Mouse (Mus musculus) intestine, postnatal 0 days (tissue): ENCODE data around the gene Slc25a39. TPM values are rescaled to one million over a fixed set of nuclear protein-coding genes. Genes with fewer than 3 reads are reported as not detected.

Experiments used
- ATAC-seq: fragments of 200-750 bp; cut with Nextera tagmentation; 2 replicates; pipeline ENCODE4 v1.8.0; 2017; ENCODE audit warnings: mild to moderate bottlenecking, moderate TSS enrichment, moderate library complexity
- H3K27ac ChIP-seq: fragments of 300-500 bp; sonication (generic); 2 replicates; pipeline ENCODE4 v1.5.1; 2014; ENCODE audit warnings: mild to moderate bottlenecking, low read depth, low read length, moderate library complexity
- H3K27me3 ChIP-seq: fragments of 300-500 bp; sonication (generic); replicated peaks from 2 replicates; pipeline ENCODE4 v1.6.1; 2014; ENCODE audit warnings: low read length, mixed read lengths; ENCODE audit not compliant: control insufficient read depth, insufficient read depth
- H3K36me3 ChIP-seq: fragments of 300-500 bp; sonication (generic); 2 replicates; pipeline ENCODE4 v1.6.1; 2014; ENCODE audit warnings: mild to moderate bottlenecking, moderate library complexity; ENCODE audit not compliant: control insufficient read depth, insufficient read depth
- H3K4me1 ChIP-seq: fragments of 300-500 bp; sonication (generic); replicated peaks from 2 replicates; pipeline ENCODE4 v1.6.1; 2014; ENCODE audit warnings: antibody characterized with exemption, low read length, mixed read lengths; ENCODE audit not compliant: control insufficient read depth, insufficient read depth
- H3K4me2 ChIP-seq: fragments of 300-500 bp; sonication (generic); replicated peaks from 2 replicates; pipeline ENCODE4 v1.6.1; 2014; ENCODE audit warnings: low read depth, mild to moderate bottlenecking, moderate library complexity
- H3K4me3 ChIP-seq: fragments of 300-500 bp; sonication (generic); 2 replicates; pipeline ENCODE4 v1.5.1; 2014; ENCODE audit warnings: low read depth, low read length
- H3K9ac ChIP-seq: fragments of 300-500 bp; sonication (generic); 2 replicates; pipeline ENCODE4 v1.6.1; 2014; ENCODE audit warnings: mild to moderate bottlenecking, low read depth, low read length
- H3K9me3 ChIP-seq: fragments of 300-500 bp; sonication (generic); 2 replicates; pipeline ENCODE4 v1.6.1; 2016; ENCODE audit warnings: mixed run types; ENCODE audit not compliant: control insufficient read depth
- CTCF ChIP-seq: sonication (generic); IDR thresholded peaks from 2 replicates; pipeline ENCODE4 v1.5.1; 2016; ENCODE audit warnings: low read depth, mild to moderate bottlenecking, control low read depth, antibody characterized with exemption, moderate library complexity
- WGBS: fragments of 180-500 bp; shearing (Covaris S2); extraction: QIAGEN DNeasy Blood & Tissue Kit; methylation state at CpG from one replicate; pipeline ENCODE4 v1.1.7; 2014; 5-methylcytosine and 5-hydroxymethylcytosine counted together
- microRNA-seq: library from miRNA; unstranded; fragments of <30 nt; microRNA quantifications from one replicate; pipeline ENCODE4, GENCODE M21; 2016
- polyA plus RNA-seq: library from polyadenylated mRNA; unstranded; fragments of >200 nt; fragmentation: Nextera tagmentation; extraction: Ambion mirVana; gene quantifications from 2 replicates; pipeline ENCODE4 v1.2.1, GENCODE M21; 2015

Gene Slc25a39
- polyA plus RNA-seq, 1 experiment from 2014 or later = 296 TPM

DNA sequence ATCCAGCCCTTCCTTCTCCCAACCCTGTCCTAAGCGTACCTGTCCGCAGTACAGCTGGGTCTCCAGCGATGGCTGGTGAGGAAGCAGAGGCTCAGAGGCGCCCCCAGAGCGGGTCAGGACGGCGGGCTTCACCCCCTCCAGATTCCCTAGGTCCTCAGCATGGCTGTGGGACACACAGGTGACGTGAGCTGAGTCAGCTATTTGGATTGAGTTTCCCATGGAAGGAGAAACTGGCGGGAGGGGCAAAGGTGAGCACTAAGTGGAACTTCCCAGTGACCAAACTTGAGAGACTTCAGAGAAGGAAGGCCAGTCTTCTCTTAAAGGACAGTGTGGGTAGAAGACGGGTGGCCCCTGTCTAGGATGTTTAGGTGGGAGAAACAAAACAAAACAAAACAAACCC, 49.4 kb downstream of the Slc25a39 start:
- no peak overlapping the region for H3K4me3 ChIP-seq
- H3K27me3 ChIP-seq = 0 out of 2 replicates have a peak, but pooled peaks cover 3% of the 10 kb centered on the region
- no peak overlapping the region for H3K27ac ChIP-seq
- H3K36me3 ChIP-seq = no peaks in the 10 kb centered on the region
- H3K9ac ChIP-seq = no peak overlapping the region
- ATAC-seq = no peak
- no peak for TF ChIP-seq CTCF
- no peaks in the 10 kb centered on the region for H3K9me3 ChIP-seq
- WGBS = 63% methylated on average over 10 of the region's 10 CpGs
- H3K4me2 ChIP-seq = no peak overlapping the region
- H3K4me1 ChIP-seq = no peaks in the 10 kb centered on the region

DNA sequence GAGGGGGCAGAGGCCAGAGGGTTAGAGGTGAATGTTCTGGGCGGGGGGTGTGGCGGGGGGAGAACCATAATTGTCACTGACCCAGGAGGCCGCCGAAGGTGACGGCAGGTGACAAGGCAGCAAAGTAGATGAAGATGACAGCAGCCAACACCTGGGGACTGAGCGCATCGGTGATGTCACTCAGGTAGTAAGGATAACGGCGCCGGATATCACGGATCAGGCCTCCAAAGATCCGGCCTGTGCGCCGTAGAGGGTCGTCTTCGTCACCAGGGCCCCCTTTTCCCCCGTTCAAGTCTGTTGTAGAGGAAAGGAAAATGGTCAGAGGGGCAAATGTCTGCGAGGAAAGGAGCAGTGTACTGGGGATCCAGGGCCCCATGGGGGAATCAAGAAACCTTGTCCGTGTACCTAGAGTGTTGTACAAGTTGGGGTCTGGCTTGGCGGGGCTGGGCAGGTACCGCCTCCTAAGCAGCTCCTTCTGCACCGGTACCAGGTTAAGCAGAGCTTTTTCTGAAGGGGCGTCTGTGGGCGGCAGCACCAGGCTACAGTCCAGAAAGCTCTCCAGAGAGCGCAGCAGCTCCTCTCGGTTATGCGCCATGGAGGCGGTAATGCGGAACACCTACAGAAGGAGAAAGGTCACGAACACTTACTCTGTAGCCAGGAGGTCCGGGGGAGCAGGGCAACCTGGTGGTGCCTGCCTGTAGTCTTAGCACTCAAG, 51.0 kb downstream of the Slc25a39 start:
- WGBS = 58% methylated on average over 31 of the region's 31 CpGs
- ATAC-seq = no peak

DNA sequence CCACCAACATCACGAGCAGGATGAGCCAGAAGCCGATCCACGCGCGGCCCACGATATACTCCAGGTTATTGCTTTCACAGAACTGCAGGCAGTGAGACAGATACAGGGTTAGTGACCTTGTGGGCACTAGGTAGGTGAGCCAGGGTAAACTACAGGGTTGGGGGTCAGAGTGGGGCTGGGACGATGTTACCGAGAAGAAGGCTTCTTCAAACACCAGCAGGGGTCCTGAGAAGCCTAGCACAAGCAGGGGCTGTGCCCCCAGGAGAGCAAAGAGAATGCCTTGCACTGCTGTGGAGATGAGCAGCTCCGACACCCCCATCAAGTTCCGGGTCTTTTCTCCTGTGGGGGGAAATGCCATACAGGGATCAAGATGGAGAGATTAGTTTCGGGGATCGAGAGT, 51.6 kb downstream of the Slc25a39 start:
- no peak overlapping the region for H3K4me2 ChIP-seq
- no peaks in the 10 kb centered on the region for H3K9me3 ChIP-seq
- H3K4me3 ChIP-seq = no peak overlapping the region
- no peak overlapping the region for H3K27ac ChIP-seq
- H3K4me1 ChIP-seq = no peaks in the 10 kb centered on the region
- no peak for ATAC-seq
- no peak for TF ChIP-seq CTCF
- WGBS = 78% methylated on average over 12 of the region's 12 CpGs
- H3K9ac ChIP-seq = no peak overlapping the region
- H3K36me3 ChIP-seq = no peaks in the 10 kb centered on the region
- 0 out of 2 replicates have a peak, but pooled peaks cover 3% of the 10 kb centered on the region for H3K27me3 ChIP-seq

More for the DNA sequence above, 51.0 kb downstream of the Slc25a39 start:
- H3K9ac ChIP-seq = no peak overlapping the region
- TF ChIP-seq CTCF = no peak
- no peaks in the 10 kb centered on the region for H3K36me3 ChIP-seq
- H3K9me3 ChIP-seq = no peaks in the 10 kb centered on the region
- H3K27me3 ChIP-seq = 0 out of 2 replicates have a peak, but pooled peaks cover 3% of the 10 kb centered on the region
- H3K4me2 ChIP-seq = no peak overlapping the region
- no peaks in the 10 kb centered on the region for H3K4me1 ChIP-seq
- no peak overlapping the region for H3K27ac ChIP-seq
- no peak overlapping the region for H3K4me3 ChIP-seq

DNA sequence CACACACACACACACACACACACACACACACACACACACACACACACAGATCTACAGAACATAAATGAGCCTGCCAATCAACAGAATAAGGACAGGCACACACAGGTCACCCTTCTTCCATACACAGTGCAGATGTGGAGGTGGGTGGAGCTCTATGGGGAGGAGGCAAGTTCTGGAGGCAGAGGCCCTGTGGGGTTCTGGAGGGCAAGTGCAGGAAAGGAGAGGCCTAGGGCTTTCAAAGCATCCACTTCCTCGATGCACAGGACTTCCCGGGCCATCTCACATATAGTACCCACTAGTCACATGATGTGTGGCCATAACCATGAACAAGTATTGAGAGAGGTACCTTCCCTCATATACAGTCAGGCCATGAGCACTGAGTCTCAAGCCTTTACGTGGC, 52.2 kb downstream of the Slc25a39 start:
- 0 out of 2 replicates have a peak, but pooled peaks cover 3% of the 10 kb centered on the region for H3K27me3 ChIP-seq
- H3K27ac ChIP-seq = no peak overlapping the region
- no peaks in the 10 kb centered on the region for H3K4me1 ChIP-seq
- H3K4me3 ChIP-seq = no peak overlapping the region
- H3K9me3 ChIP-seq = no peaks in the 10 kb centered on the region
- no peak for TF ChIP-seq CTCF
- WGBS = 63% methylated on average over 3 of the region's 3 CpGs
- no peak for ATAC-seq
- H3K36me3 ChIP-seq = no peaks in the 10 kb centered on the region
- no peak overlapping the region for H3K9ac ChIP-seq
- H3K4me2 ChIP-seq = no peak overlapping the region

DNA sequence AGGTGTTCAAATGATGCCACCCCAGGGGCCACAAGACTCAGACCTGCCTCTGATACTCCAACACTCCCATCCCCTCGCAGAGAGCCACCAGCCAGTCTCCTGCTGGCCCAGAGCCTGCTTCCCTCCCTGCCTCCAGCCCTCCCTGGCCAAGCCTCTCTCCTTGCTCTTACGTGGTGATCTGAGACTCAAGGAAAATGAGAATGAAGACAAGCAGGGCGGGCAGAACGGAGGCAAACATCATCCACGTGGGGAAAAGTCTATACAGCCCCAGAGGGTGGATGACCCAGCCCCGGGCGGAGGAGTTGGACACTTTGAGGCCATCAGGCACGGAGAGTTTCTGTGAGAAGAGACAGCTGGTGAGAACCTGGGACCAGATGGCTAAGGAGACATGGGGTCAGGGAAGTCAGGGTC, 54.7 kb downstream of the Slc25a39 start:
- H3K9ac ChIP-seq = no peak overlapping the region
- H3K36me3 ChIP-seq = no peaks in the 10 kb centered on the region
- no peaks in the 10 kb centered on the region for H3K4me1 ChIP-seq
- no peak overlapping the region for H3K27ac ChIP-seq
- ATAC-seq = no peak
- 0 out of 2 replicates have a peak, but pooled peaks cover 3% of the 10 kb centered on the region for H3K27me3 ChIP-seq
- WGBS = 26% methylated on average over 8 of the region's 8 CpGs
- no peak for TF ChIP-seq CTCF
- H3K4me3 ChIP-seq = no peak overlapping the region
- no peaks in the 10 kb centered on the region for H3K9me3 ChIP-seq
- H3K4me2 ChIP-seq = no peak overlapping the region

Small RNAs within 50 kb of the gene (microRNA-seq; reads per million reads assigned to microRNA genes)
- not detected for gene Mir6930

Other genes with a start within 250 kb of the Slc25a39 start
- 103 and 107 TPM in 2 replicates for gene Lsm12, start 222.7 kb downstream of the Slc25a39 start, polyA plus RNA-seq
- gene G6pc3, start 218.3 kb downstream of the Slc25a39 start, polyA plus RNA-seq = 20.4 and 21.1 TPM in 2 replicates
- gene Hdac5, start 177.8 kb downstream of the Slc25a39 start, polyA plus RNA-seq = 30.1 and 30.4 TPM in 2 replicates
- gene BC030867, start 159.1 kb downstream of the Slc25a39 start, polyA plus RNA-seq = 2.7 and 3.4 TPM in 2 replicates
- gene Asb16, start 139.2 kb downstream of the Slc25a39 start, polyA plus RNA-seq = 0.05 and 0.09 TPM in 2 replicates
- 43.3 and 44.2 TPM in 2 replicates for gene Tmub2, start 123.0 kb downstream of the Slc25a39 start, polyA plus RNA-seq
- gene Atxn7l3, start 111.3 kb downstream of the Slc25a39 start, polyA plus RNA-seq = 8.6 and 10.5 TPM in 2 replicates
- gene Ubtf, start 88.2 kb downstream of the Slc25a39 start, polyA plus RNA-seq = 39.6 and 41.9 TPM in 2 replicates
- 0.29 and 0.34 TPM in 2 replicates for gene Slc4a1, start 41.7 kb downstream of the Slc25a39 start, polyA plus RNA-seq
- gene Rundc3a, start 14.5 kb downstream of the Slc25a39 start, polyA plus RNA-seq = 5.2 and 5.3 TPM in 2 replicates
- gene Grn, start 22.4 kb upstream of the Slc25a39 start, polyA plus RNA-seq = 339 and 382 TPM in 2 replicates
- gene Fam171a2, start 39.7 kb upstream of the Slc25a39 start, polyA plus RNA-seq = 1.7 and 1.8 TPM in 2 replicates
- gene Itga2b, start 62.2 kb upstream of the Slc25a39 start, polyA plus RNA-seq = 2.5 and 2.6 TPM in 2 replicates
- 18.9 and 22.3 TPM in 2 replicates for gene Gpatch8, start 148.4 kb upstream of the Slc25a39 start, polyA plus RNA-seq
- gene Gm11627, start 171.5 kb upstream of the Slc25a39 start, polyA plus RNA-seq = 11.2 and 12.7 TPM in 2 replicates
- gene Fzd2, start 196.4 kb upstream of the Slc25a39 start, polyA plus RNA-seq = 6.0 and 6.2 TPM in 2 replicates